Mouse (Mus musculus) kidney, adult 8-10 months (tissue): ENCODE results near the gene Piezo1.

Experiments used
- DNase-seq, 2 experiments: peaks; one replicate each; pipeline ENCODE4 v3.0.0; 2022

Piezo1 gene

DNA sequence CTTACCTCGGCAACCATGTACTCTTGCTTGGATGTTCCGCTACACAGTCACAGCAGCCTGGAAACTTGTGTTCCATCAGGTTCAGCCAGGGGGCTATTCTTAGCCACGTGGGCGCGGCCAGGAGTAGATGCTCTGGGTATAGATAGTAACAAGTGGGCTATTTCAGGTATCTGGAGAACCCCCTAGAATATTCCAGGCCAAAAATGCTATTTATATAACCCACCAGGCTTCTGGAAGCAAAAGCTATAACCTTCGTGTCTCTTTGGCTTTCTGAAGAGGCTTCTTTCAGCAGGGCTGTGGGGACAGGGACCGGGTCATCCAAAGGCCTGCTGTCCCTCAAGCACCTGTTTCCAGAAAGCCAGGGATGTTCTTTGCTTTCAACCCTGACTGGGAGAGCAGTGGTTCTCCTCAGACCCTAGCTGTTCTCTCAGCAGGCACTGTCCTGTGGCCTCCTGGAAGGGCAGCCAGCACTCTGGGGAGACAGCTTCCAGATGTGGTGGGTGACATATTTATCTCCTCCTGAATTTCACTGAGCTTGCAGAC is 99.9 kb downstream of the Piezo1 start:
- DNase-seq: no peak

DNA sequence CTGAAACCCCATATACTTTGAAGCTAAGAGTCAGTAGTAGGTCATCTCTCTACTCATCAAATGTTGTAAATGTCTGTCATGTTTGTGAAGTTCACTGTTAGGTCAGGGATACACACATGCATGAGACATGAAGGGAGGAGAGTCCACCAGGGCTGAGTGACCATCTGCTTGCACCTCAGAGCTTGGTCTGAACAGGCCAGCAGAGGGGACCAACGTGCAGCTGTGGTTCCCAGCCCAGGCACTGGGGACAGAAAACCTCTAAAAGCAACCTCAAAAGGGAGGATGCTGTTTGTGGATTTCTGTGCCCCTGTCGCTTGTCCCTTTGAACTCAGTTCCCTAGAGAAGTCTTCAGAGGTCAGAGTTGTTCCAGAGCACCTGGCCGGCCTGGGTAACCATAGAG is 105.9 kb downstream of the Piezo1 start:
- no peak for DNase-seq

DNA sequence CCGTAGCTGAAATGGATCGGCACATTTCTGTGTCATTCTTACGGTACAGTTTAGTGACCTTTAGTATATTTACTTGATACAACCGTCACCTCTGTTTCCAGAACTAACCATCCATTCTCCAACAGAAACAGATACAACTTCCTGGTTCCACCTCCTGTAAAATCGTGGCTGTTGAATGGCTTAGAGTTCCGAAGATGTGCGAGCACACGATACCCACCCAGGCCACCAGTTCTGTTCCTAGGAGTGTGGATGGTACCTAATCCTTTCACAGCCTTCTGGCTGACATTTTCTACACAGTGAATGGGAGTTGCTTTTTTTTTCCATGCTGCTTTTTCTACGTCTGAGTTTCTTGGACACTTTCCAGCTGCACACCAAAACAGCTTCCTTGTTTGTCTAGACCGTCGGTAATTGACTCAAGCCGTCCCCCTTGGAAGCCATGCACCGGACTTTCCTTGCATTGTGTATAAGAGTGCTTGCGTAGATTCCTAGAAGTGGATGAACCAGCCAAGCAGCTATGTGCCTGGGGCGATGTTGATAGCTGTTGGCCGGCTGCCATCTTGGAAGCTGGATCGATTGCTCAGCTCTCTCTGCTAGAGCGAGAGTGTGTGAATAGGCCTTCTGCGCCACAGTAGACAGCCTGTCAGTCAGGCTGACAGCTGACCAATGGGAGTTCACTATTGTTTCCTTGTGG is 106.9 kb downstream of the Piezo1 start:
- DNase-seq: peak; percentile 89

DNA sequence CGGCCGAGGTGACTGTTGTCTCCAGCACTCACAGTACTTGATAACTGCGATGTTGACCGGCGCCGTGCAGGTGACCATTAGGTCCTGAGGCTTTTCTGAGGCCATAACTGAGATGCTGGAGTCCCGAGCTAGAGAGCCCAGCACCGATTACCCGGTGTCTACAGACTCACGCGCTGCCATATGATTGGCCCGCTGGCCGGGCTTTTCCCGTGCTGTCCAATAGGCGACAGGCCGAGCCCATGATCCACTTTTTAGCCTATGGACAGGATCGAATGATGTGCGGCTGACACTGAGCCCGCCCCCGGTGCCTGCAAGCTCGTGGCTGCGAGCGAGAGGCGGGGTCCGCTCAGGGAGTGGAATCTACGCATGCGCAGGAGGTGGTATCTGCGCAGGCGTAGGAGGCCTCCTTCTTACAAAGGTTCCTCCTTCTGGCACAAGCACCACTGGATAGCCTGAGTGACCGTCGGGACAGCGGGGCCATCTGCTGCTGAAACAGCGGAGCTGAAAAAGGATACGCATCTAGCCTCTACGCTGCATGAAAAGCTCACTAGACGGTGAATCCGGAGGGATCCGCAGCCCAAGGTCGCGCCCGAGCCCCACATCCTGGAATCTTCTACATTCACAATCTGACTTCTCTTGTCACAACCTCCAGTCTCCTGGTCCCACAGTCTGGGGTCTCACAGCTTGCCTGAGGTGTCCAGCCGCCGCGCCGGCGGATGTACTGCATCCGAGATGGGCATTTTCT is 107.7 kb downstream of the Piezo1 start, which contains the start of gene Mvd:
Gene Mvd (minus strand): TSS at position 161 of the 745 bp plus-strand sequence.
- DNase-seq: peak; percentile 99

DNA sequence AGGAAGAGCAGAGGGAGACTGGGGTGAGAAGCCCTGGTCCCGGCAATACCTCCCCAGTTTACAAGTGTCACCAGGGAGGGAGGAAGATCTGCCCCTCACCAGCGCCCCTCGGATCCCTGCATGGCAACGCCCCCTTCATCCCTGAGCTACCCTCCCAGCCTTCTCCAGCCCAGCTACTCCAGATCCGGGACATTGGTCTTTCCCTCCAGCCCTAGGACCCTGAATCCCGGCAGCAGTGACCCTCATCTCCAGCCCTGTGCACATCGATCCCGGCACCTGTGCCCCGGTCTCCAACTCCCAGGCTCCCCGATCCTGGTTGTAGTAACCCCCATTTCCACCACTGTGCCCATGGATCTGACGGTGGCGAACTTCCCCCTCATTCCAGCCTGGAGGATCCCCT is 108.3 kb downstream of the Piezo1 start:
- DNase-seq: peak in 1 of 2 experiments; percentile 24

DNA sequence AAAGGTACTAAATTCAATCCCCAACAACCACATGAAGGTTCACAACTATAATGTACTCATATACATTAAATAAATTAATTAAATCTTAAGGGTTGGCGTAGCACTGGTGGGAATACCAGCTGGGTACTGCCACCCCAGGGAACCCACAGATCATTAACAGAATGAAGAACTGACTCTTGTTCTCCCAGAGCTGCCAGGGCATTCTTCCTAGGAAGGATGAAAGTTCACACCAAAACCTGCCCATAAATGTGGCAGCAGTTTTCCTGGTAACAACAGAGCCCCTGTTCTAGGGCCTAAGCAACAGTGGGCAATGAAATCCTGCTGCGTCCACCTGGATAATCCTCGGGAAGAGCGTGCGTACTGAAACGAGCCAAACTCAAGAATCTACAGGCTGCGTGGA is 108.8 kb downstream of the Piezo1 start:
- peak in 1 of 2 experiments; percentile 40 for DNase-seq

DNA sequence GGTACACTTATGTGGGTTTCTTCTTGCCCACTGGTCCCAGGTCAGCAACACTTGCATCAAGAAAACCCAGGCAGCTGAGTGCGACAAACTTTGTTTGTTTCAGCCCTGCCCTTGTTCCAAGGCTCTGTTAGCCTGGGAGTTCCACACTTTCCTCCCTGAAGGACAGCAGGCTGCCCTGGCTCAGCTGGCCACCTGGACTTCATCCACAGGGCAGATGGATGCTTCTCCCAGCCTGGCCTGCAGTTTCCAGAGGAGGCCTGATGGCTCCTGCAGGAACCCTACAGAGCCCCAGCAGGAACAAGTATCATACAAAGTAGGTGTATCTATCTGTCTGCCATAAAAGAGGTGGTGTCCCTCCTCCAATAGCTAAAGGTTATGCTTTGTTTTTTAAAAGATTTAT is 109.8 kb downstream of the Piezo1 start:
- DNase-seq: no peak

DNA sequence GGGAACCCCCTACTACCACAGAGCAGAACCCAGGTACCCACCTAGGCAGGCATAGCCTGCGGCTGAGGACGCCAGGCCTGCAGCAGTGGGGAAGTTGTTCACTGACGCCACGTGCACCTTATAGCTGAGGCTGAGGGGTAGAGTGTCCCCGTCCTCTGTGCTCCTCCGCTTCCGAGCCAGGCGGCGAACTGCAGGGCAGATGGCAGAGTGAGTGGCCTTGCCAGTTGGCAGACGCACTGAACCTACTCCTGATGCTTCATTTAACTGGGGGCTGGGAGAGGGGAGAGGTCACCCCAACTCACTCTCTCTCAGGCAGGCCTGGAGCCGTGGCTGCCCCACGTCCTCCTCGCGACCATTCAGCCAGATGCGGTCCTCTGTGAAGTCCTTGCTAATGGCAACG is 111.8 kb downstream of the Piezo1 start:
- DNase-seq: no peak

DNA sequence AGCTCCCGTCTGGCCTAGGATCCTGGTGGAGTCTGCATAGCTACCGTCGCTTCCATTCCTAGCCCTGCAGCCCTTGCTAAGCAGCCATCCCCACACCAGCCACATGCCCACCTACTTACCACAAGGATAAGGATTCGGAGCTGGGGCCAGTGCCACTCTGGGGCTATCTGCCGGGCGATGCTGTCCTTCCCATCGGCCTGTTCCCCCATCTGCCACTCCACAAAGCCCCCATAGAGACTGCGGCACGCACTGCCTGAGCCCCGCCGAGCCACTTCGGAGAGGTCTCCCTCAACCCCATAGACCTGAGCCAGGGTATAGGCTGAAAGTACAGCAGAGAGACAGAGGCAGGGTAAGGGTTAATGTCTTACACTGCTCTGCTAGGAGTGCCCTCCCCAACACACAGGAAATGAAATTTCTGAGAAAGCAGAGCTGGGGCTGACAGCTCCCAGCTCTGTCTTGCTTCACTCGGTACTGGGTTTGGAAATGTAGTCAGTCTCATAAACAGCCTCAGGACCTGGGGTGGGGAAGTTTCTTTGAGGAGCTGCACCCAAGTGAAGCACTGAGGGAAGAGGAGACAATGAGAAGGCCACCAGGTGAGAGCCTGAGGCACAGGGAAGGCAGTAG is 113.3 kb downstream of the Piezo1 start:
- DNase-seq: no peak

DNA sequence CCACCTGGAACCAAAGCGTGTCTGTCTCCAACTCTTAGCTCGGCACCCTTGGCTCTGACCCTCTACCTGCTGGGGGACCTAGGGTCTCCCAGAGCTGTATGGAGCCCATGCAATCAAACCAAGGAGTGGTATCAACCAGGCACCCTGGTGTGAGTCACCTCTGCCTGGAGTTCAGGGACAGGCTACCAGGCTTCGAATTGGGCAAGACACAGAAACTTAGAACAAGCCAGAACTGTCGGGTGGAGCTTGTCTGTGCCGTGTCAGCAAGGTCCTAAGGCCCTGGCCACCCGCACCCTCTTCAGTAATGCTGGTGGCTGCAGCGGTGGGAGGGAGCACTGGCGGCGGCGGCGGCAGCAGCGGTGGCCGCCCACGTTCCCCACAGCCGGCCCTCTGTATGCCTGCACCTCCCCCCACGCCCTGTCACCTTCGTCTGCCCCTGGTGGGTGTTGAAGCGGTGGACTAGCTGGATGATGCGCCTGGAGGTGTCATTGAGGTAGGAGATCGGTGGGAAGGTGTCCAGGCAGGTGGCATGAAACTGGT is 114.5 kb downstream of the Piezo1 start:
- no peak for DNase-seq

DNA sequence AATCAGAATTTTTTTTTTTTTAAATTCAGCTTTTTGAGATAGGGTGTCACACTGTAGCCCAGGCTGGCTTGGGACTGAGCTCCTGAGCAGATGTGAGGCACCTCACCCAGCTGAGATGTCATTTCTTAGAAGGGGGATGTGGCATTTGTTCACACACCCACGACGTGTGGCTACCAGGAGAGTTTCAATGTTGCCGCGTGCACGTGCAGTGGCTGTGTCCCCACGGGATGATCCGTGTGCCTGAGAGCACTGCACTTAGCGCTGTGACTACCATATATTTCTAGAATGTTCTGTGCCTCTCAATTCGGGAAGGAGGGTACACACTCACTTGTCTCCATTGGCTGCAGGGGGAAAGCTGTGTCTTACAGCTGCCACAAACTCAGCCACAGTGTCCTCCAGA is 115.0 kb downstream of the Piezo1 start:
- no peak for DNase-seq

DNA sequence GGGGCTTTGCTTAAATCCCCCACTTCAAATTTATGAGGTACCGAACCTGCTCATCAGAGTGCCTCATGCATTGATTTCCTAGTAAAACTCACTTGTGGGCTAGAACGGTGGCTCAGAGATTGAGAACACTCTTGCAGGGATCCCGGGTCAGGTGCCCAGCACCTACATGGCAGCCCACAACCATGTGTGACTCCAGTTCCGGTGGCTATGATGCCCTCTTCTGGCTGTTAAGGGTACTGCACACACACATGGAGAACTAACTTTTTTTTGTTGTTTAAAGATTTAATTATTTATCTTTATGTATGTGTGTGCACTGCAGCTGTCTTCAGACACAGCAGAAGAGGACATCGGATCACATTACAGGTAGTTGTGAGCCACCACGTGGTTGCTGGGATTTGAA is 115.8 kb downstream of the Piezo1 start:
- no peak for DNase-seq

DNA sequence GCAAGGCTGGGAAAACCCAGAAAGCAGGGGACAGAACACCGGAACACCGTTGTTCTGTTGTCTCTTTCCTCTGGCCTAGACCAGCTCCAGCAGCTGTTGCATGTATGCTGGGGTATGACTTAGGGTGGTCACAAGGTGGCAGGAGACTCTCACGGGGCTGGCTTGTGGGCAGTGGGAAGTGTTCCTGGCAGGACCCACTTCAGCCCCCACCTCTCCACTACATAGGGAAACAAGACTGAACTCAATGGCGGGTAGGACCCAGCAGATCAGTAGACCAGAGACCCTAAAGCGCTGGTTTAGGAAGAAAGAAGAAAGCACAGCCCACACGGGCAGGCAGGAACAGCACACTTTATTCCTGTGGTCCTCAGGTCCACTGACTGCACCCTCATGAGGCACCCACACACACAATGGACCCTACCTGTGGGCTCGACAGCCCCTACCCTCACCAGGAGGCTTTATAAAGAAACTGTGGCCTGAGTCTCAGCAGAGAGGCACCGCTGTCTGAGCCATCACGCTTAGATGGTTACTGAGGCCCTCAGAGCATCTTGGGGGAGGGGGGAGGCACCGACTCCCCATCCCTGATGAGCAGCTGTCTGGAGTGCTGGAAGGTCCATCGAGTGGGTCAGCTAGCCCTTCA is 117.7 kb downstream of the Piezo1 start:
- DNase-seq: no peak

DNA sequence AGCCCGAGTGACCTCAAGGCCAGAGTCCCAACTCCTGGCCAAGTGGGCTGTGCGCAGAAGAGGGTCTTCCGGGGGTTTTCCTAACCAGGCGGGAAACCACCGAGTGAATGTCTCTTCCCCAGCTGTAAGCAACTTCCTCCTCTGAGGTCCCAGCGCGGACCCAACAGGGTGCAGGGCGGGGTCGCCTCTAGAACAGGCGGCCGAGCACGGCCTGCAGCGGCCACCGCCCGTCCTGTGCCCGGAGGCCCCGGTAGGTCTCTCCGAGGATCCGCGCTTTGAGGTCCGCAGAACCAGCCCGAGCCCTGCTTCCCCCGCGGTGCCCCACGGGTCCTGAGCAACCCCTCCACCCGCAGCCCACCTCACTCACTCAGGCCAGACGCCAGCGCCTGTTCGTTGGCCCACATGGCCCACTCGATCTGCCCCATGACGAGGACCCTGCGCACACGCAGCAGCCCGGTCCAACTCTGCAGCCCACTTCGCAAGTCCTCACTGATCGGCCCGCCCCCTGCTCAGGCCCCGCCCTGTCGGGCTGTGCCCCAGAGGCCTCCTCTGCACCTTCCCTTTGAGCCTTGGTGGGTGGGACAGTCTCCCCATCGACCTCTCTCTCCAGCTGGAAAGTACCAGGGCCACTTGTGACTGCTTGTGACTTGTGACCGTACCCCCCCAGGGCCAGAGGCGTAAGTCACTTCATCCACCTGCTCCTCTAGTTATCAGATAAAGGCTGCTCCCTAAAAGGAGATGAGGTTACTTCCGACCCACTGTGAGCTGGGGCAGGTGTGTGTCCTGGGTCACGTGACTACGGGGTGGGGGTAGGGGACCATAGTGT is 118.5 kb downstream of the Piezo1 start, which contains the start of gene Cyba:
Gene Cyba (minus strand): TSS at position 488 of the 826 bp plus-strand sequence.
- peak; percentile 85 to 86 for DNase-seq
